Mouse (Mus musculus) forebrain, embryonic 12.5 days (tissue): ENCODE data around the gene Srgap3. TPM values are rescaled to one million over a fixed set of nuclear protein-coding genes. Genes with fewer than 3 reads are reported as not detected.
A peak's percentile ranks its signal among the peaks of the same experiment; 100 is the strongest.
"Not testable (repeated sequence)": the region's sequence is repeated elsewhere in the genome, so short reads cannot be mapped to it uniquely, and the experiment has no call there.

ENCODE experiments used
- ATAC-seq: fragments of 200-750 bp; cut with Nextera tagmentation; 2 replicates; pipeline ENCODE4 v1.8.0; 2017; ENCODE audit warnings: moderate TSS enrichment; ENCODE audit not compliant: low FRiP score
- H3K27ac ChIP-seq: fragments of 300-500 bp; sonication (generic); 2 replicates; pipeline ENCODE4 v1.5.1; 2016; ENCODE audit warnings: mild to moderate bottlenecking
- H3K27me3 ChIP-seq: fragments of 300-500 bp; sonication (generic); 2 replicates; pipeline ENCODE4 v1.6.1; 2016; ENCODE audit warnings: mild to moderate bottlenecking
- H3K36me3 ChIP-seq: fragments of 300-500 bp; sonication (generic); replicated peaks from 2 replicates; pipeline ENCODE4 v1.6.1; 2016; ENCODE audit warnings: mild to moderate bottlenecking
- H3K4me1 ChIP-seq: fragments of 300-500 bp; sonication (generic); 2 replicates; pipeline ENCODE4 v1.6.1; 2016
- H3K4me2 ChIP-seq: fragments of 300-500 bp; sonication (generic); 2 replicates; pipeline ENCODE4 v1.6.1; 2016; ENCODE audit warnings: mild to moderate bottlenecking, moderate library complexity
- H3K4me3 ChIP-seq: fragments of 300-500 bp; sonication (generic); replicated peaks from 2 replicates; pipeline ENCODE4 v1.5.1; 2016; ENCODE audit warnings: mild to moderate bottlenecking
- H3K9ac ChIP-seq: fragments of 300-500 bp; sonication (generic); 2 replicates; pipeline ENCODE4 v1.6.1; 2016; ENCODE audit warnings: mild to moderate bottlenecking
- H3K9me3 ChIP-seq: fragments of 300-500 bp; sonication (generic); 2 replicates; pipeline ENCODE4 v1.6.1; 2016
- WGBS: fragments of 180-500 bp; shearing (Covaris S2); methylation state at CpG from one replicate; pipeline ENCODE4 v1.1.7; 2016; 5-methylcytosine and 5-hydroxymethylcytosine counted together
- polyA plus RNA-seq: library from polyadenylated mRNA; unstranded; fragments of >200 nt; fragmentation: Nextera tagmentation; extraction: Ambion mirVana; gene quantifications from 2 replicates; pipeline ENCODE4 v1.2.1, GENCODE M21; 2016

Gene Srgap3
- polyA plus RNA-seq, 1 experiment from 2014 or later: 39.9 TPM

DNA sequence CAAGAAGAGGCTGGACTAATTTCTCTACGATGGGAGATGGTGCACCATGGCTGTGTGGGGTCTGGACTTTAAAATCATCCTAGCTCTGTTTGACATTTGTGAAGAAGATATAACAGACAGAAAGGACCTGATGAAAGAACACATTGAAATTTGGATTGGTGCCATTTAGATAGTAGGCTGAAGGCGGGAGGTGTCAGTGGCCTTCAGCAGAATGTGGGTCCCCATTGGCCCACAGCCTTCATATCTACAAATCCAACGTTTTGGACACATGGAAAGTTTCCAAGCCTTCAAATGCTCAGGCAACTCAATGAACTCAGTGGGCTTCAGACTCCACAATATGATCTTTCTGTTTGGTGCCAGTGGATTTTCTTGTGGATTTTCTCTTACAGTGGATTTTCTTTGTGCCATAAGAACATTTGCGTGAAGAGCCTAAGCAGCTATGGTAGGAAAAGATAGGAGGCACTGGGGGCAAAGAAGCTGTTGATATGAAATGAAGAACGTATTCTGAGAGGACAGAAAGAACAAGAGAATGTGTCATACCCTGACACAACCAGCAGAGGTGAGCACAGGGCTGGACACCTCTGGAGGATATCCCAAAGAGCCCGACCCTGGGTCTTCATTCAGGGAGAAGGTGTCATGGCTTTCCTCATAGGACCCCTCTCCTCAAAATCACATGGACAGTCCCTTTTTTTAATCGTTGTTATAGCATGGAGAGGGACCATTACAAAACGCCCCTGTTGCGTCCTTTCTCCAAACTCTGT lies 78.7 kb downstream of the Srgap3 start:
- peaks cover 59% of the 10 kb centered on the region for H3K4me1 ChIP-seq
- ATAC-seq: no peak
- H3K27me3 ChIP-seq: no peaks in the 10 kb centered on the region
- H3K9me3 ChIP-seq: no peaks in the 10 kb centered on the region
- no peak overlapping the region for H3K4me2 ChIP-seq
- no peak overlapping the region for H3K4me3 ChIP-seq
- H3K27ac ChIP-seq: no peak overlapping the region
- no peak overlapping the region for H3K9ac ChIP-seq
- 88% methylated on average over 9 of the region's 9 CpGs for WGBS
- H3K36me3 ChIP-seq: peaks cover 26% of the 10 kb centered on the region

DNA sequence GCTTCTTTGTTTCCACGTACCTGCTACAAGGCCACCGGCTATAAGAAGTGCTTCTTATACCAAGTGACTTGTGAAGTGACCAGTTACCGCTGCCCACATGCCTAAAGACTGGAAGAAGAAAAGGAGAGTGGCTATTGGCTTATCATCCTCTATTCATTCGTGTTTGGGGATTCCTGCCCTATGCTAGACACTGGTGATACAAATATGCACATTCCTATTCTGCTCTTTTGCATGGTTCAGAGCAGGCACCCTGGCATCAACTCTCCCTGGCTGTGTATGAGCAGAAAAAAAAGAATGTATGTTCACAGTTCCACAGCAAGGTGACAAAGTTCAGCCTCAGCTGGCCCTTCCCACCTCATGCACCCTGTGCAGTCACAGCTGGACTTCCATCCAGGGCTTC lies 81.0 kb downstream of the Srgap3 start:
- Histone ChIP-seq H3K27me3 (no peaks in the 10 kb centered on the region), H3K4me2 (no peak overlapping the region), H3K27ac (no peak overlapping the region), H3K36me3 (peaks cover 21% of the 10 kb centered on the region), H3K4me1 (peaks cover 55% of the 10 kb centered on the region), H3K4me3 (no peak overlapping the region), H3K9ac (no peak overlapping the region), H3K9me3 (no peaks in the 10 kb centered on the region)
- ATAC-seq: no peak
- WGBS: 77% methylated on average over 4 of the region's 4 CpGs

DNA sequence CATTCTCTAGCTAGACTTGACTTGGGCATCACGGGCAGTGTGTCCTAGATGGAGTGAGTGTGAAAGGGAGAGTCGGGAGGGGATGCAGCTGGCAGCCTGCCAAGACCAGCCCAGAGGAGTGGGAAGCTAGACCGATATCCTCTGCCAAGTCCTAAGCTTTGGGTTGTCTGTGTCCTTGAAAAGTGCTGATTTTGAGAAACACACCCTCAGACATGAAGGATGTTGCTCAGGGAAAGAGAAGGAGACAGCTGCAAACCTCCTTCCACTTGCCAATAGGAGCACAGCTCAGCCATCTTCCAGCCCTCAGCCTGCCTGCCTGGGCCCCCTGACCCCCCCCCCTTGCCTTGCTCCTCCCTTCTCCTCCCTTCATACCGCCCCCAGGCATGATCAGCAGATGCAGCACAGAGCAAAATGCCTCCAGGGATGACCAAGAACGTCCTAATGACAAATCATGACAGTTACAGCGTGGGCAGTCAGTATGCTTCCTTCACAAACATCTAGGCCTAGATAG lies 82.0 kb downstream of the Srgap3 start:
- H3K27me3 ChIP-seq: no peaks in the 10 kb centered on the region
- peak overlapping the region; percentile 44; the same call in 1 of the 2 replicates for H3K27ac ChIP-seq
- no peak overlapping the region for H3K9ac ChIP-seq
- peaks cover 48% of the 10 kb centered on the region for H3K4me1 ChIP-seq
- no peaks in the 10 kb centered on the region for H3K9me3 ChIP-seq
- ATAC-seq: peak; percentile 47; the same call in 1 of the 2 replicates
- H3K36me3 ChIP-seq: peaks cover 12% of the 10 kb centered on the region
- no peak overlapping the region for H3K4me3 ChIP-seq
- 41% methylated on average over 6 of the region's 6 CpGs for WGBS
- no peak overlapping the region for H3K4me2 ChIP-seq

DNA sequence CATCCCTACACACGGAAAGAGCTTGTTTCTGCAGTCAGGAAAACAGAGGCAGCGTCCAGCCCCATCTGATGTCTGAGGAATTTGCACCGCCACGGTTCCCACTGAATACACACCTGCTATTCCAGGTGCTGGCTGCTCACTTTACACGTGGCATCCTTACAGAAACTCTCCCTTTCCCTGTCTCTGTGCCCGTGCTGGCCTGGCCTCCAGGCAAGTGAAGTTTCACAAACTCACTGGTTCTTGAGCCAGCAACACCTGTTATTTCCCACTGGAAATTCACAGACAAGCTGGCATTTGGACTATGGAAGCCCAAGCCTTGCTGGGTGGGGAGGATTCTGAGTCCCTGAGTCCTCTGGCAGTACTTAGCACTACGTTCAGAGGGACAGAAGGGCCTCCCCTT lies 84.6 kb downstream of the Srgap3 start:
- H3K4me1 ChIP-seq: peaks cover 39% of the 10 kb centered on the region
- no peaks in the 10 kb centered on the region; the same call in 1 of the 2 replicates for H3K36me3 ChIP-seq

DNA sequence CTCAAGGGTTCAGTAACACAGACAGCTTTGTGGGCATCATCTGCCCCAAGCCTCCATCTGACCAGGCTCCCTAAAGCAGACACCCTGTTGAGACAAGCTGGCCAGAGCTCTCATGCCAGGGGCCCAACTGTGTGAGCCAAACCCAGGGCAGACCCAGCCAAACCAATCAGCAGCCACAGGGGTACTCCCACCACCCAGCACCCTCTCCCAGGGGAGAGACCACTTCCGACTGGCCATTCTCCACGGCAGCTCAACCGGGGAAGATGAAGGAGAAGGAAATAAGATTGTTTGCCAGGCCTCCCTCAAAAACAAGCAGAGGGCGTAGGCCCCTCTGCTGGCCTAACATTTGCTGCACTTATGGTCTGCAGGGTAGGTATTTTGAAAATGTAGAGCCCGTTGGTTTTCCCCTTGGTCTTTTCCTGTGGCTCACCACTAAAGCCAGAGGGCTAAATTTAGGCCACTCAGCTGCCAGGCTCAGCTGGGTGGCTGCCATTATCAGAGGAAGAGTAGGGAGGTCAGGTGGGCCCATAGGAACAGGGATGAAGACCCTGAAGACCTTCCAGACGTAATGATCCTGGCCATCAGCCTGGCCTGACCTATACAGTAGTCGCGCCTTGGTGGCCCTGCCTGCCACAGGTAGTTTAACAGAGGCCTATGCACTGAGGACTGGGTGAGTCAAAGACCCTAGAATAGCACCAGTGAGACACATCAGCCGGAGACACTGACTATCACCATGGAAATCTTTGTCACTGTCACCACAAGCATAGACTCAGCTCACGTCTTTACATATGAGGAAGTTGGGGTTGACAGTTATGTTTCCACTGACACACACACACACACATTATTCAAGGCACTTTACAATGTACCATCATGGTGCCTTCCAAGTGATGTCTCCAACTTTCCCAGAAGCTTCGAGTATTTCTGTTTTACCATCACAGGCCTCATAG lies 85.4 kb downstream of the Srgap3 start:
- no peaks in the 10 kb centered on the region for H3K9me3 ChIP-seq
- H3K27ac ChIP-seq: no peak overlapping the region
- no peak overlapping the region for H3K4me3 ChIP-seq
- no peak for ATAC-seq
- WGBS: 87% methylated on average over 11 of the region's 11 CpGs
- H3K4me2 ChIP-seq: no peak overlapping the region
- peaks cover 45% of the 10 kb centered on the region for H3K4me1 ChIP-seq
- no peaks in the 10 kb centered on the region for H3K27me3 ChIP-seq
- H3K9ac ChIP-seq: no peak overlapping the region
- H3K36me3 ChIP-seq: no peaks in the 10 kb centered on the region; the same call in 1 of the 2 replicates

More for the DNA sequence above, 84.6 kb downstream of the Srgap3 start:
- Histone ChIP-seq H3K4me3 (no peak overlapping the region), H3K27ac (no peak overlapping the region), H3K9me3 (no peaks in the 10 kb centered on the region), H3K27me3 (no peaks in the 10 kb centered on the region), H3K9ac (no peak overlapping the region), H3K4me2 (no peak overlapping the region)
- ATAC-seq: no peak
- WGBS: 89% methylated on average over 7 of the region's 7 CpGs

DNA sequence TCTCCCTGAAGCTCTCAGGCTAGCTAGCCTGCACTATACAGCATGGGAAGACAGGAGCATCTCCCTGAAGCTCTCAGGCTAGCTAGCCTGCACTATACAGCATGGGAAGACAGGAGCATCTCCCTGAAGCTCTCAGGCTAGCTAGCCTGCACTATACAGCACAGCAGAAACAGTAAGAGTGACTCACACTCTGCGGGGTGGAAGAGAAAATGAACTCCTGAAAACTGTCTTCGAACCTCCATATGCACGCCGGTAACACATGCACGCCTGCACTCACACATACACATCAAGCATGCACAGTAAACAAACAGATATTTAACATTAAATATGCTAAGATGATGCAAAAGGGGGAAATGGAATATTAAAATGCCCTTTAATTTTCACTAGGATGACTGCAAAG lies 86.8 kb downstream of the Srgap3 start:
- H3K36me3 ChIP-seq, H3K9ac ChIP-seq, H3K4me2 ChIP-seq, ATAC-seq, H3K9me3 ChIP-seq, H3K27ac ChIP-seq, H3K4me3 ChIP-seq, H3K27me3 ChIP-seq: not testable (repeated sequence)
- peaks cover 40% of the 10 kb centered on the region for H3K4me1 ChIP-seq
- 96% methylated on average over 5 of the region's 5 CpGs for WGBS

DNA sequence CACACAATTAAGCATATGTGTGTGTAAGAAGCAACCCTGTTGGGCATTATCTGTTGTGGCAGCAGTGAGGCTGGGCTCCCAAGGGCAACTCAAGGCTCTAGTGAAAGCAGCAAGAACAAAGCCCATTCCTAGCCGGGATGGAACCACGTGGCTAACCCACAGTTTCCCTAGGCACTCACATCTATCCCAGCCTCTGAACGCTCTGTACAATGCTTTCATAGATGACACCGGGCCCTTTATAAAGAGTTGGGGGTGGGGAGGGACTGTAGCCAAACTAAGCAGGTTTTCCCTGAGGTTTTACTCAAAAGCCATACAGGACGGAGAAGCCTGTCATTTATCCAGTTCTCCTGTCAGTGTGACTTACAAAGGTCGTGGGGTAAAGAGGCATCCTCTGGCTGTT lies 90.0 kb downstream of the Srgap3 start:
- no peaks in the 10 kb centered on the region for H3K9me3 ChIP-seq
- ATAC-seq: peak; percentile 54
- H3K4me3 ChIP-seq: no peak overlapping the region
- H3K27ac ChIP-seq: peak overlapping the region; percentile 46; the same call in 1 of the 2 replicates
- H3K4me2 ChIP-seq: no peak overlapping the region
- 39% methylated on average over 6 of the region's 6 CpGs for WGBS
- H3K4me1 ChIP-seq: peaks cover 59% of the 10 kb centered on the region
- no peaks in the 10 kb centered on the region for H3K36me3 ChIP-seq
- no peak overlapping the region for H3K9ac ChIP-seq
- no peaks in the 10 kb centered on the region for H3K27me3 ChIP-seq

DNA sequence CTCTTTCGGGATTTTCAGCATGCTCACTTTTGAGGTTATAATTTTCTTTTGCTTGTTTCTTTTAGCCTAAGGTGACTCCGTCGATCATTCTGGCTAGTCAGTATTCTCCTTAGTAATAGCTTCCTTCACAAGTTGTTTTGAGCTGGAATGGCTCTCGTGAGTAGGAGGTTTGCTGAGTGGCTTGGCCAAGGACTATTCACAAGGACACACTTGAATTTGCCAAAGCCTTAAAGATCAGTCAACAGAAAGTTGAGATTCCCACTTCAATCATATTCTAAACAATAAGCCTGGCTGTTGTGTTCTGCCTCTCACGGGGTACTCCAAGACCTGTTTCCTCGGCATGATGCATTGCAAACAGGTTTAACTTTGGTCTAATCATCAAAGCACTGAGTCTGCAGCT lies 91.9 kb downstream of the Srgap3 start:
- Histone ChIP-seq H3K27ac (no peak overlapping the region), H3K4me3 (no peak overlapping the region), H3K9me3 (no peaks in the 10 kb centered on the region), H3K36me3 (no peaks in the 10 kb centered on the region), H3K4me2 (no peak overlapping the region), H3K27me3 (no peaks in the 10 kb centered on the region), H3K4me1 (peaks cover 63% of the 10 kb centered on the region), H3K9ac (no peak overlapping the region)
- no peak for ATAC-seq
- 75% methylated on average over 6 of the region's 6 CpGs for WGBS

DNA sequence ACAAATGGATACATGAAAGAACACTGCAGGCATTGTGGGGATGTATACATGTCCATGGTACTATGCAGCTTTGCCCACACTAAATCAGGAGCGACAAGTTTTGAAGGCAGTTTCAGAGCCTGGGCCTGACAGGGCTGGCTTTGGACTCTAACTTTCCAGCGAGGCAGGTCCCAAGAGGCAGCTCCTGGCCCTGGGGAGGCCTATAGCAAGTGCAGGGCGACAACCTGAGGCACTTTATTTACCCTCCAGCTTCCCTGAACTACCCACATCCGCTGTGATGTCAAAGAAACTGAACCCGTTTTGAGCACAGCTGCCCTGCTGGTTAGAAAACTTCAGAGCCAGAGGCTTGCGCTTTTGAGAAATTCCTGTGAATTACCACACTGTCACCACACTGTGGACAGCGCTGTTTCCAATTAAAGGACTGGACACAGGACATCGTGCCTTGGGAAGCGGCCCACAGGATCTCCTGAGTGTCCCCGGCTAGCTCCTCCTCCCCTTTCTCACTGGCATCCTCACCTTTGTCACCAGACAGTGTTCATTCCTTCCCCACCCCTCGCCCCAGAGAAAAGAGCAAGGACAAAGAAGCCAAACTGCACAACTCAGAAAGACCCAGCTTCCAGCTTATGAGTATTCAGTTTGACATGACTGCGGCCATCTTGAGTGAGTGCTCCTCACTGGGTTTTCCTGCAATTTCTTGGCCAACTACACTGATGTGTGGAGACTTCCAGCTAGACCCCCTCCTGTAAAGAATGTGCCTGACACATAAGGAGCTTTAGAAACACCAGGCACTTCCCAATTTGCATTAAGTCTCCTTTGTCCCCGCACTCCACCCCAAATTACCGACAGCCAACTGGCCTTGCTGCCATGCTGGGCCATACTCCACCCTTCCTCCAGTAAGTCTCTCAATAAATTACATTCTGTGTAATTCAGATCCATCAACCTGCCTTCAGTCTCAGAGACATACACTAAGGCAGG lies 94.5 kb downstream of the Srgap3 start:
- no peak for ATAC-seq
- Histone ChIP-seq H3K36me3 (0 out of 2 replicates have a peak, but pooled peaks cover 7% of the 10 kb centered on the region), H3K4me2 (no peak overlapping the region), H3K9me3 (no peaks in the 10 kb centered on the region), H3K27ac (peak overlapping the region; percentile 48; the same call in 1 of the 2 replicates), H3K9ac (no peak overlapping the region), H3K4me3 (no peak overlapping the region), H3K4me1 (peaks cover 60% of the 10 kb centered on the region), H3K27me3 (no peaks in the 10 kb centered on the region)
- WGBS: 58% methylated on average over 14 of the region's 14 CpGs

DNA sequence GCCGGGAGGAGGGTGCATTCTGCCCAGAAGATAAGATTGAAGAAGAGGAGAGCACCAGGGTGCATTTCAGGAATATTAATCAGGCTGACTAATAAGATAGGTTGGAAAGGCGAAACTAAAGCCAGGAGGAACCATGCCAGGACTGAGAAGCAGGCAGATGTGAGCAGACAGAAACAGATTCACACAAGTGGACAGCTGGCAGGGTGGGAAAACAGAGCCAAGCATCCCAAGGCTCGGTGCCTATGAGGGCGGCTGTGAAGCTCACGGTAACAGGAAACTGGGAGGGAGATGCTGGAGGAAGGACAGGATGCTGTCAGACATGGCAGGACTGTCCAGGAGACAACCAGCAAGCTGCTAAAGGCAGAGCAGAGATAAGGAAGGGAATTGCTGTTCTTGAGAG lies 96.3 kb downstream of the Srgap3 start:
- Histone ChIP-seq H3K9me3 (no peaks in the 10 kb centered on the region), H3K4me2 (no peak overlapping the region), H3K27ac (peak overlapping the region; percentile 69; the same call in 1 of the 2 replicates), H3K36me3 (peaks cover 7% of the 10 kb centered on the region; the same call in 1 of the 2 replicates), H3K9ac (no peak overlapping the region), H3K4me3 (no peak overlapping the region), H3K27me3 (no peaks in the 10 kb centered on the region), H3K4me1 (peaks cover 44% of the 10 kb centered on the region)
- no peak for ATAC-seq
- WGBS: 79% methylated on average over 5 of the region's 5 CpGs

DNA sequence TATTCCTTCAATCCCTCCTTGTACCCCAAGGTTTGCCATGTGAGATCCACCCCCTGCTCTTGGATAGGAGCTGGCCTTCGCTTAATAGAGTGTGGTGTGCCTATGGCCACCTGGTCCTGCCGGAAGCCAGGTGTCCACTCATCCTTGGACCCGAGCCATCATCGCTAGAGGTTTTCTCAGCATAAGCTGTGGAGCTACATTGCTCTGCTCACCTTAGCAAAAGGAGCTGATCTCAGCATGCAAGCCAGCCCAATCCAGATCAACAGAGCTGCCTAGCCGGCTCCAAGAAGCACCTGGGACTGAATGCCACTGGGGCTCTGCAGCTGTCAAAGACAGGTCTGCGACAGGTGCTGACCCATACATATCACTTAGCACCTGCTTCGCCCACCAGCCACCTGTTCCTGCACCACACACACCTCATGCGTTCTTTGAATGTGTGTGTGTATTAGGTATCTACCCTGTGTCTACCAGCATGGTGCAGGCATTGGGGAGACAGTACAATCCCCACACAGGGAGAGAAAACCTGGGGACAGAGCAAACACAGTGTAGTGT lies 98.4 kb downstream of the Srgap3 start:
- Histone ChIP-seq H3K9ac (no peak overlapping the region), H3K27me3 (no peaks in the 10 kb centered on the region), H3K4me2 (no peak overlapping the region), H3K36me3 (peaks cover 7% of the 10 kb centered on the region; the same call in 1 of the 2 replicates), H3K4me3 (no peak overlapping the region), H3K27ac (no peak overlapping the region), H3K9me3 (no peaks in the 10 kb centered on the region), H3K4me1 (peaks cover 29% of the 10 kb centered on the region)
- ATAC-seq: no peak
- WGBS: 92% methylated on average over 8 of the region's 8 CpGs
